Mouse (Mus musculus): Measurements from ENCODE around the gene Jakmip3. TPM values are rescaled to one million over a fixed set of nuclear protein-coding genes. Genes with fewer than 3 reads are reported as not detected.

The Jakmip3 gene
- total and polyA plus RNA-seq, 3 experiments = 0.11 TPM; not detected in 2

DNA sequence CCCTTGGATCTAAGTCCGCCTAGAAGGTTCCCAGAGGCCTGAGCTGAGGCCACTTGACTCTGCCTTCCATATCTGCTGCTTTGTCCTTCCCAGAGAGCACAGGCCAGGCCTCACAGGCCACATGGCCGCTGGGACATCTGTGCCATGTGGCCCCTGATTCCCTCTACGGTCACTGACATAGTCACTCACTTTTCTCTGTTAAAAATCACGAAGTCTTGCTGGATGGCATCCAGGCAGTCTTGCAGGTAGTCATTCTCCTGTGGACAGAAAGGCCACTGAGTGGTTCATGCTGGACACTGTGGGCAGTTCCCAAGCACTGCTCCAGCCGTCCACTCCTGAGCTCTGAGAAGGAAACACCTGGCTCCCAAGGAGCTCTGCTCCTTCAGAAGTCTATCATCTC lies 164.5 kb downstream of the Jakmip3 start:
- H3K4me1 ChIP-seq (ENCODE audit: insufficient read depth, low read depth, low read length) = no peaks in the 10 kb centered on the region
- no peak overlapping the region for H3K4me3 ChIP-seq (ENCODE audit: low read depth, low read length)
- H3K27me3 ChIP-seq (ENCODE audit: insufficient read depth, low read length) = no peaks in the 10 kb centered on the region
- TF ChIP-seq GATA2 (IDR thresholded peaks at IDR 0.05; ENCODE audit: borderline replicate concordance, low read depth, low read length) = no peak
- DNase-seq (ENCODE audit: low spot score) (no peak), ATAC-seq (ENCODE audit: extremely low read depth, insufficient number of reproducible peaks, low FRiP score, poor library complexity, severe bottlenecking) (no peak)
- peaks cover 61% of the 10 kb centered on the region for H3K9me3 ChIP-seq (replicated peaks)
- no peaks in the 10 kb centered on the region for H3K36me3 ChIP-seq (replicated peaks)

DNA sequence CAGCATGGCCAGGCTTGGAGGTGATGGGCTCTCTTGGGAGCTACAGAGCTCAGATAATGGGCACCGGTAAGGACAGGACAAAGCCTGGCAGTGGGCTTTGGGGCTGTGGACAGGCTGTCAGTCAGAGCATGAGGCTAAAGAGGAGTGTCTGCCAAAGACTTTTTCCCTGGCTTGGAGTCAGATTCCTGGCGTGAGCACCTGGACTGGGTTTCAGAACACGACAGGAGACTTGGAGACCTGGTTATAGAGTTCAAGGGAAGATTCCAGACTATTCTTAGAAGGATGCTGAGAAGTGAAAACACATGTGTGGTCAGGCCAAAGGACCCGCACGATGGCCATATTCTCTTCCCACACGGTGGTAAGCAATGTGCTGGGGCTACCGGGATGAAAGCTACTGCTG lies 165.2 kb downstream of the Jakmip3 start:
- ATAC-seq (ENCODE audit: extremely low read depth, insufficient number of reproducible peaks, low FRiP score, poor library complexity, severe bottlenecking) (no peak), DNase-seq (ENCODE audit: low spot score) (no peak)
- no peak overlapping the region for H3K4me3 ChIP-seq (ENCODE audit: low read depth, low read length)
- H3K36me3 ChIP-seq (replicated peaks) = no peaks in the 10 kb centered on the region
- TF ChIP-seq GATA1 (IDR thresholded peaks at IDR 0.05; ENCODE audit: borderline replicate concordance, low read length) (no peak), CTCF (IDR thresholded peaks at IDR 0.05; ENCODE audit: low read depth, low read length) (no peak), POLR2AphosphoS5 (IDR thresholded peaks at IDR 0.05; ENCODE audit: insufficient replicate concordance, low read depth, low read length) (no peak), TAL1 (conservative IDR thresholded peaks at IDR 0.05; ENCODE audit: low read depth, low read length) (no peak), GATA2 (IDR thresholded peaks at IDR 0.05; ENCODE audit: borderline replicate concordance, low read depth, low read length) (no peak)
- no peaks in the 10 kb centered on the region for H3K4me1 ChIP-seq (ENCODE audit: insufficient read depth, low read depth, low read length)
- no peaks in the 10 kb centered on the region for H3K27me3 ChIP-seq (ENCODE audit: insufficient read depth, low read length)
- peaks cover 55% of the 10 kb centered on the region for H3K9me3 ChIP-seq (replicated peaks)

DNA sequence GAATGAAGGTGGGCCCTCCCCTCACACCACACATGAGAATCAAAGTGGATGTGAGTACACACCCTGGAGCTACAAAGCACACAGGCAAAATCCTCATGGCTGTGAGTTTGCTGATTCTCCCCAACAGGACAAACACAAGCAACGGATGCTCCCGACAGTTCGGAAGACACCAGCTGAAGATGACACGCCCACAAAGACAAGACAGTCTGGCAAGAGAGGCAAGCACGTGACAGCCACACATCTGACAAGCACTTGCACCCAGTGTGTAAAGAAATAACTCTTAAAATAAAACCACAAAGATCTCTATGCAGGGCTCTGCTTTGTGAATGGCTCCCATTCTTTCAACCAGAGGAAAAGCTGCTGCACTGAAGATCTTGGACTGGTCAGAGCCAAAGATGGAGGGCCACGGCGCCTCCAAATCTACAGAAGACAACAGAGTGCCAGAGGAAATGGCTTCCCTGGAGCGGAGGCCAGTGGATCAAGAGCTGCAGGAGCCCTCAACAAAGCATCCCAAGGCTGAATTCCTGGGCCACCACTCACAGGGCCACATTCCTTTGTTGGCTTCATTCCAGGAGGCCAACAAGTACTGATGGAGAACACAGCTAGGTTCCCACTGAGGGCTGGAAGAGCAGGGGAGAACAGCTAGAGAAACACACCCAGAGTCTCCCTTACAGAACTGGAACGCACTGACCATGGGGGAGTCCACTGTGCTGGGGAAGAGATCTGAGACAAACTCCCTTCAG lies 167.5 kb downstream of the Jakmip3 start:
- Histone ChIP-seq H3K27me3 (ENCODE audit: insufficient read depth, low read length) (no peaks in the 10 kb centered on the region), H3K4me3 (ENCODE audit: low read depth, low read length) (no peak overlapping the region), H3K9me3 (replicated peaks) (peaks cover 34% of the 10 kb centered on the region), H3K36me3 (replicated peaks) (no peaks in the 10 kb centered on the region), H3K4me1 (ENCODE audit: insufficient read depth, low read depth, low read length) (no peaks in the 10 kb centered on the region)
- no peak for TF ChIP-seq GATA1 (IDR thresholded peaks at IDR 0.05; ENCODE audit: borderline replicate concordance, low read length)
- TF ChIP-seq GATA2 (IDR thresholded peaks at IDR 0.05; ENCODE audit: borderline replicate concordance, low read depth, low read length) = no peak
- TF ChIP-seq POLR2AphosphoS5 (IDR thresholded peaks at IDR 0.05; ENCODE audit: insufficient replicate concordance, low read depth, low read length) = no peak
- TF ChIP-seq TAL1 (conservative IDR thresholded peaks at IDR 0.05; ENCODE audit: low read depth, low read length) = no peak
- TF ChIP-seq CTCF (IDR thresholded peaks at IDR 0.05; ENCODE audit: low read depth, low read length) = no peak
- DNase-seq (ENCODE audit: low spot score) = no peak
- no peak for ATAC-seq (ENCODE audit: extremely low read depth, insufficient number of reproducible peaks, low FRiP score, poor library complexity, severe bottlenecking)

DNA sequence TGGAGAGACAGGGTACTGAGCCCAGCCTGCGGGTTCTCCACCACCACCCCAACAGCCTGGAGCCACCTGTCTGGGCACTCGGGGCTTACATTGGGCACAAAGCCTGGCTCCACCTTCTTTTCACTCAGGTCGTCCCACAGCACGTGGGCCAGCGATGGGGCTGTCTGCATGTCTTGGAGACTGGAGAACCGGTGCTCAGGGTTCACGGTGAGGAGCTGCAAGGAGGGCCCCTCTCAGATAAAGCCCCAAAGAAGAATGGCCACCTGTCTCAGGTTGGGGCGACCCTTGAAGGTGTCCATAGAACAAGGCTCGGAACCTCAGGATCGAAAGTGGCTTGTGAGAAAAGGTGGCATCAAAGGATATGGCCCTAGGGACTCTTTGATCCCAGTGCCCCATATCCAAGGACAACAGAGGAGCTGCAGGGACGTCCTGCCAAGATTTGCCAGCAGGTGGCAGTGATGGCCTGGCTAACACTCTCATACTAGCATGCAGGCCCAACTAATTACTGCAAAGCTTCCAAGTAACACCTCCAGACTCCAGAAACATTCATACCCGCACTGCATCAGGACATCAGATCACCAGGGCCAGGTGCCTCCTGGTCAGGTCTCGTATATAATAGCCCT lies 178.7 kb downstream of the Jakmip3 start:
- Histone ChIP-seq H3K36me3 (replicated peaks) (no peaks in the 10 kb centered on the region), H3K4me3 (ENCODE audit: low read depth, low read length) (no peak overlapping the region), H3K9me3 (replicated peaks) (peaks cover 48% of the 10 kb centered on the region), H3K27me3 (ENCODE audit: insufficient read depth, low read length) (no peaks in the 10 kb centered on the region), H3K4me1 (ENCODE audit: insufficient read depth, low read depth, low read length) (no peaks in the 10 kb centered on the region)
- TF ChIP-seq GATA2 (IDR thresholded peaks at IDR 0.05; ENCODE audit: borderline replicate concordance, low read depth, low read length) = no peak
- TF ChIP-seq TAL1 (conservative IDR thresholded peaks at IDR 0.05; ENCODE audit: low read depth, low read length) = no peak
- TF ChIP-seq GATA1 (IDR thresholded peaks at IDR 0.05; ENCODE audit: borderline replicate concordance, low read length) = no peak
- TF ChIP-seq CTCF (IDR thresholded peaks at IDR 0.05; ENCODE audit: low read depth, low read length) = no peak
- no peak for TF ChIP-seq POLR2AphosphoS5 (IDR thresholded peaks at IDR 0.05; ENCODE audit: insufficient replicate concordance, low read depth, low read length)
- no peak for DNase-seq (ENCODE audit: low spot score)
- no peak; the same call in 1 of the 2 replicates for ATAC-seq (ENCODE audit: extremely low read depth, insufficient number of reproducible peaks, low FRiP score, poor library complexity, severe bottlenecking)

DNA sequence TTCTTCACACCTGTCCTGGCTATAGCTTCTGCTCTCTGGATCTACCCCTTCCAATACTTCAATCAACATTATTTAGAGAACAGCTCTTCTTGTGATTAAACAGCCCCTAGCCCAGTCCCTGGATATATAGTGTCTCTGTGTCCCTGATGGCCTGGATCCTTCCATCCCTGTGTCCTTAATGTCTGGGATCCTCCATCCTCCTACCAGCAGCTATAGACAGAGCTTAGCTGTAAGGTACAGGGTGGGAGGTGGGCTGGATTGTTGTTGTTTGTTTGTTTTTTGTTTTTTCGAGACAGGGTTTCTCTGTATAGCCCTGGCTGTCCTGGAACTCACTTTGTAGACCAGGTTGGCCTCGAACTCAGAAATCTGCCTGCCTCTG lies 179.2 kb downstream of the Jakmip3 start:
- H3K4me3 ChIP-seq (ENCODE audit: low read depth, low read length) = no peak overlapping the region
- H3K9me3 ChIP-seq (replicated peaks) = peaks cover 48% of the 10 kb centered on the region
- no peaks in the 10 kb centered on the region for H3K27me3 ChIP-seq (ENCODE audit: insufficient read depth, low read length)
- no peaks in the 10 kb centered on the region for H3K4me1 ChIP-seq (ENCODE audit: insufficient read depth, low read depth, low read length)
- DNase-seq (ENCODE audit: low spot score) (no peak), ATAC-seq (ENCODE audit: extremely low read depth, insufficient number of reproducible peaks, low FRiP score, poor library complexity, severe bottlenecking) (no peak)
- H3K36me3 ChIP-seq (replicated peaks) = no peaks in the 10 kb centered on the region
- TF ChIP-seq CTCF (IDR thresholded peaks at IDR 0.05; ENCODE audit: low read depth, low read length) (no peak), GATA2 (IDR thresholded peaks at IDR 0.05; ENCODE audit: borderline replicate concordance, low read depth, low read length) (no peak), TAL1 (conservative IDR thresholded peaks at IDR 0.05; ENCODE audit: low read depth, low read length) (no peak), POLR2AphosphoS5 (IDR thresholded peaks at IDR 0.05; ENCODE audit: insufficient replicate concordance, low read depth, low read length) (no peak), GATA1 (IDR thresholded peaks at IDR 0.05; ENCODE audit: borderline replicate concordance, low read length) (no peak)

DNA sequence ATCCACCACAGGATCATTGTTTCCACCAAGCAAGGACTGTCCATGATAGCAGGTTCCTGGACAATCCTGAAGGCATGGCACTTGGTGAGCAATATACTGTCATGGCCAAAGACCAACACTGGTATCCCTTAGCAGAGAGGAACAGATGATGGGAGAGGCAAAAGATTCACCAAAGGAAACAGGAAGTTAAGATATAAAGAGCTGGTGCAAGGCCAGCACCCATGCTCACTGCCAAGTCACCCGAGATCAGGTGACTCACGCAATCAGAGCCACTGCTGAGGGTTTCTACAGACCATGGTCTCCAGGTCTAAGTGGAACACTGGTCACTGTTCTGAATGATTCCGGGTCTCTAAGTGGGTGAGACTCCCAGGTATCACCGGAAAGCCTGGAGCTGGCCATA lies 185.4 kb downstream of the Jakmip3 start:
- Histone ChIP-seq H3K36me3 (replicated peaks) (no peaks in the 10 kb centered on the region), H3K4me3 (ENCODE audit: low read depth, low read length) (no peak overlapping the region), H3K4me1 (ENCODE audit: insufficient read depth, low read depth, low read length) (no peaks in the 10 kb centered on the region), H3K27me3 (ENCODE audit: insufficient read depth, low read length) (no peaks in the 10 kb centered on the region), H3K9me3 (replicated peaks) (peaks cover 53% of the 10 kb centered on the region)
- DNase-seq (ENCODE audit: low spot score) = no peak
- TF ChIP-seq POLR2AphosphoS5 (IDR thresholded peaks at IDR 0.05; ENCODE audit: insufficient replicate concordance, low read depth, low read length) (no peak), CTCF (IDR thresholded peaks at IDR 0.05; ENCODE audit: low read depth, low read length) (no peak), GATA2 (IDR thresholded peaks at IDR 0.05; ENCODE audit: borderline replicate concordance, low read depth, low read length) (no peak), GATA1 (IDR thresholded peaks at IDR 0.05; ENCODE audit: borderline replicate concordance, low read length) (no peak), TAL1 (conservative IDR thresholded peaks at IDR 0.05; ENCODE audit: low read depth, low read length) (no peak)
- ATAC-seq (ENCODE audit: extremely low read depth, insufficient number of reproducible peaks, low FRiP score, poor library complexity, severe bottlenecking) = no peak
